In genomic region chrX:135797212-135797644, GRCm38 (mm10) we compare ENCODE assay signal across 8 mouse cellular contexts. TPM values are rescaled to one million over a fixed set of nuclear protein-coding genes. Genes with fewer than 3 reads are reported as not detected.
DNase-seq lines count a peak whose midpoint lies in the region; ATAC-seq and TF ChIP-seq lines count a peak whose summit lies in the region.
"Not testable (repeated sequence)": the region's sequence is repeated elsewhere in the genome, so short reads cannot be mapped to it uniquely, and the experiment has no call there.

Gene Bhlhb9, plus strand, starts transcription at chrX:135797594.

- peak; percentile 60 for DNase-seq in 416B (ENCODE audit: low read depth)
- DNase-seq in adrenal gland, postnatal 36 days = peak; percentile 34 to 43
- peak; percentile 35 to 38 for DNase-seq in heart, adult 2 months
- DNase-seq in kidney, adult 11 months = peak; percentile 19
- DNase-seq in left cerebral cortex, postnatal 4 days = peak; percentile 51
- peak; percentile 35 for DNase-seq in midbrain, embryonic 10.5 days (ENCODE audit: low spot score)
- peak; percentile 32 for DNase-seq in skeletal muscle tissue, adult 2 months (ENCODE audit: low read depth, low spot score)

- peak within 1 kb of the TSS; percentile 36; the same call in 1 of the 2 replicates for H3K27ac ChIP-seq in embryonic facial prominence, embryonic 12.5 days
- not testable (repeated sequence) for H3K27ac ChIP-seq in heart, adult 2 months
- peak within 1 kb of the TSS; percentile 81 for H3K27ac ChIP-seq in midbrain, embryonic 10.5 days (replicated peaks)

- peak; percentile 63 for TF ChIP-seq CTCF in heart, adult 2 months (IDR thresholded peaks at IDR 0.05)

- H3K79me2 ChIP-seq in heart, adult 2 months (replicated peaks; ENCODE audit: control insufficient read depth, insufficient read depth, low read length) = not testable (repeated sequence)

- intact Hi-C loops in heart, adult 2 months (cut with DNase I); left cerebral cortex, postnatal 4 days (cut with DNase I): not testable (repeated sequence)

- not testable (repeated sequence) for H3K4me1 ChIP-seq in embryonic facial prominence, embryonic 12.5 days; heart, adult 2 months (ENCODE audit: control insufficient read depth, insufficient read depth, low read length); midbrain, embryonic 10.5 days

- H3K4me2 ChIP-seq in embryonic facial prominence, embryonic 12.5 days (replicated peaks) = peak within 1 kb of the TSS; percentile 68

- not testable (repeated sequence) for TF ChIP-seq POLR2A in heart, adult 2 months (IDR thresholded peaks at IDR 0.05; ENCODE audit: insufficient read depth, low read depth, low read length)

- not testable (repeated sequence) for H3K9me3 ChIP-seq in embryonic facial prominence, embryonic 12.5 days; midbrain, embryonic 10.5 days (replicated peaks)

- peaks cover 14% of the 10 kb centered on the region; the same call in 1 of the 2 replicates for H3K36me3 ChIP-seq in embryonic facial prominence, embryonic 12.5 days
- not testable (repeated sequence) for H3K36me3 ChIP-seq in heart, adult 2 months (ENCODE audit: control insufficient read depth, insufficient read depth, low read length)
- peaks cover 34% of the 10 kb centered on the region for H3K36me3 ChIP-seq in midbrain, embryonic 10.5 days

- TF ChIP-seq EP300 in heart, adult 2 months (IDR thresholded peaks at IDR 0.05; ENCODE audit: insufficient read depth, low read depth, low read length) = not testable (repeated sequence)

- peak within 1 kb of the TSS; percentile 55 for H3K4me3 ChIP-seq in embryonic facial prominence, embryonic 12.5 days
- H3K4me3 ChIP-seq in heart, adult 2 months = peak within 1 kb of the TSS; percentile 42
- peak within 1 kb of the TSS; percentile 65 for H3K4me3 ChIP-seq in midbrain, embryonic 10.5 days

- 13% methylated on average over 4 of the region's 5 CpGs for WGBS in embryonic facial prominence, embryonic 12.5 days
- 13% methylated on average over 3 of the region's 5 CpGs for WGBS in heart, adult 2 months
- 34% methylated on average over 4 of the region's 5 CpGs for WGBS in midbrain, embryonic 10.5 days

- not testable (repeated sequence) for H3K27me3 ChIP-seq in embryonic facial prominence, embryonic 12.5 days; heart, adult 2 months (ENCODE audit: control insufficient read depth, insufficient read depth, low read length)
- H3K27me3 ChIP-seq in midbrain, embryonic 10.5 days (ENCODE audit: low read depth, poor library complexity, severe bottlenecking) = peaks cover 15% of the 10 kb centered on the region

- H3K9ac ChIP-seq in embryonic facial prominence, embryonic 12.5 days = peak within 1 kb of the TSS; percentile 66
- H3K9ac ChIP-seq in heart, adult 2 months (ENCODE audit: low read depth, low read length) = peak within 1 kb of the TSS; percentile 43

- not testable (repeated sequence) for ATAC-seq in embryonic facial prominence, embryonic 12.5 days (ENCODE audit: insufficient number of reproducible peaks, insufficient read depth, low FRiP score, low TSS enrichment)

RNA-seq across cellular contexts. Expression of gene Bhlhb9, which starts in this region (rescaled TPM):
- 10 to 100 TPM; 16.9 to 18.2 TPM for total RNA-seq in adrenal gland, postnatal 36 days (2021)
- 74.7 and 74.9 TPM in 2 replicates for polyA plus RNA-seq in embryonic facial prominence, embryonic 12.5 days (2016; fragmentation: Nextera tagmentation; extraction: Ambion mirVana)
- 10 to 100 TPM in 1 of 2 experiments, 1 to 10 TPM in 1; 9.0 to 16.2 TPM for total RNA-seq in heart, adult 2 months (2021)
- polyA plus RNA-seq in heart, adult 2 months (2012; rRNA removed) = 4.7 and 6.6 TPM in 2 replicates
- 10 to 100 TPM; 85.5 to 87.8 TPM for total RNA-seq in left cerebral cortex, postnatal 4 days (2021)
- polyA plus RNA-seq in midbrain, embryonic 10.5 days (2016; fragmentation: Nextera tagmentation; extraction: Ambion mirVana) = 46.6 and 54.3 TPM in 2 replicates

Comparison
In these comparisons a context has a peak if more than half of its experiments do, and no peak if none do; other contexts are left out.
1. RNA of gene Bhlhb9 (total RNA-seq): 85.5 to 87.8 TPM in left cerebral cortex, postnatal 4 days; 16.9 to 18.2 TPM in adrenal gland, postnatal 36 days and 9.0 to 16.2 TPM in heart, adult 2 months; every median in the first group is over 4 times any median in the second.
2. Peak in every context shown above with its lines, with median percentiles within 50 percentile points of each other: DNase-seq and H3K4me3 ChIP-seq.